Mouse (Mus musculus) kidney, embryonic 14.5 days (tissue): Measurements from ENCODE around the gene Ranbp9. TPM values are rescaled to one million over a fixed set of nuclear protein-coding genes. Genes with fewer than 3 reads are reported as not detected.
A peak's percentile ranks its signal among the peaks of the same experiment; 100 is the strongest.

Experiments used
- ATAC-seq: fragments of 200-750 bp; cut with Nextera tagmentation; 2 replicates; pipeline ENCODE4 v1.8.0; 2017; ENCODE audit warnings: moderate number of reproducible peaks, mild to moderate bottlenecking, moderate TSS enrichment, moderate library complexity; ENCODE audit not compliant: low FRiP score, low TSS enrichment
- H3K27ac ChIP-seq: fragments of 300-500 bp; sonication (generic); 2 replicates; pipeline ENCODE4 v1.5.1; 2014; ENCODE audit warnings: low read depth, mild to moderate bottlenecking, low read length, moderate library complexity, mixed read lengths
- H3K27me3 ChIP-seq: fragments of 300-500 bp; sonication (generic); 2 replicates; pipeline ENCODE4 v1.6.1; 2014; ENCODE audit warnings: mild to moderate bottlenecking, low read length; ENCODE audit not compliant: control insufficient read depth, insufficient read depth
- H3K36me3 ChIP-seq: fragments of 300-500 bp; sonication (generic); 2 replicates; pipeline ENCODE4 v1.6.1; 2014; ENCODE audit warnings: low read length, mixed read lengths; ENCODE audit not compliant: control insufficient read depth, insufficient read depth
- H3K4me1 ChIP-seq: fragments of 300-500 bp; sonication (generic); 2 replicates; pipeline ENCODE4 v1.6.1; 2014; ENCODE audit warnings: low read length, mixed read lengths; ENCODE audit not compliant: control insufficient read depth, insufficient read depth
- H3K4me2 ChIP-seq: fragments of 300-500 bp; sonication (generic); replicated peaks from 2 replicates; pipeline ENCODE4 v1.6.1; 2014; ENCODE audit warnings: low read depth, mild to moderate bottlenecking, low read length
- H3K4me3 ChIP-seq: fragments of 300-500 bp; sonication (generic); 2 replicates; pipeline ENCODE4 v1.5.1; 2014; ENCODE audit warnings: mild to moderate bottlenecking, low read length
- H3K9ac ChIP-seq: fragments of 300-500 bp; sonication (generic); 2 replicates; pipeline ENCODE4 v1.6.1; 2014; ENCODE audit warnings: low read depth, mild to moderate bottlenecking, low read length, moderate library complexity
- H3K9me3 ChIP-seq: fragments of 300-500 bp; sonication (generic); 2 replicates; pipeline ENCODE4 v1.6.1; 2016; ENCODE audit warnings: low read length; ENCODE audit not compliant: control insufficient read depth
- WGBS: fragments of 180-500 bp; shearing (Covaris S2); extraction: QIAGEN DNeasy Blood & Tissue Kit; methylation state at CpG from one replicate; pipeline ENCODE4 v1.1.7; 2014; 5-methylcytosine and 5-hydroxymethylcytosine counted together
- polyA plus RNA-seq: library from polyadenylated mRNA; unstranded; fragments of >200 nt; fragmentation: Nextera tagmentation; extraction: Ambion mirVana; gene quantifications from 2 replicates; pipeline ENCODE4 v1.2.1, GENCODE M21; 2014

Ranbp9 gene
- polyA plus RNA-seq, 1 experiment from 2014 or later: 15.1 TPM

- no peak overlapping the region for H3K27ac ChIP-seq
- peaks cover 14% of the 10 kb centered on the region; the same call in 1 of the 2 replicates for H3K36me3 ChIP-seq
- H3K4me2 ChIP-seq: no peak overlapping the region
- H3K9ac ChIP-seq: no peak overlapping the region
- H3K9me3 ChIP-seq: no peaks in the 10 kb centered on the region
- no peak for ATAC-seq
- no peaks in the 10 kb centered on the region for H3K27me3 ChIP-seq
- 89% methylated on average over 10 of the region's 10 CpGs for WGBS
- H3K4me3 ChIP-seq: no peak overlapping the region
- no peaks in the 10 kb centered on the region for H3K4me1 ChIP-seq
Measured at GRCm38 (mm10) chr13:43374205-43374604, 106.9 kb downstream of the Ranbp9 start.

- H3K9ac ChIP-seq: no peak overlapping the region
- H3K4me2 ChIP-seq: no peak overlapping the region
- peaks cover 14% of the 10 kb centered on the region; the same call in 1 of the 2 replicates for H3K36me3 ChIP-seq
- H3K27ac ChIP-seq: no peak overlapping the region
- no peaks in the 10 kb centered on the region for H3K9me3 ChIP-seq
- H3K4me3 ChIP-seq: no peak overlapping the region
- no peak for ATAC-seq
- 92% methylated on average over 1 of the region's 1 CpGs for WGBS
- H3K27me3 ChIP-seq: no peaks in the 10 kb centered on the region
- no peaks in the 10 kb centered on the region for H3K4me1 ChIP-seq
Measured at GRCm38 (mm10) chr13:43372892-43373291, 108.2 kb downstream of the Ranbp9 start.

GRCm38 (mm10) chr13:43370063-43370462 is 111.0 kb downstream of the Ranbp9 start:
- H3K9ac ChIP-seq: no peak overlapping the region
- 76% methylated on average over 6 of the region's 6 CpGs for WGBS
- H3K4me3 ChIP-seq: no peak overlapping the region
- no peak for ATAC-seq
- no peak overlapping the region for H3K4me2 ChIP-seq
- peaks cover 11% of the 10 kb centered on the region; the same call in 1 of the 2 replicates for H3K36me3 ChIP-seq
- no peaks in the 10 kb centered on the region for H3K27me3 ChIP-seq
- H3K4me1 ChIP-seq: peaks cover 6% of the 10 kb centered on the region; the same call in 1 of the 2 replicates
- no peak overlapping the region for H3K27ac ChIP-seq
- H3K9me3 ChIP-seq: no peaks in the 10 kb centered on the region

GRCm38 (mm10) chr13:43365825-43366184 is 115.3 kb downstream of the Ranbp9 start:
- Histone ChIP-seq H3K4me1 (peaks cover 6% of the 10 kb centered on the region; the same call in 1 of the 2 replicates), H3K36me3 (no peaks in the 10 kb centered on the region; the same call in 1 of the 2 replicates), H3K4me2 (peak overlapping the region; percentile 84), H3K9ac (peak overlapping the region; percentile 75), H3K9me3 (no peaks in the 10 kb centered on the region), H3K27ac (peak overlapping the region; percentile 55; the same call in 1 of the 2 replicates), H3K27me3 (no peaks in the 10 kb centered on the region), H3K4me3 (peak overlapping the region; percentile 56)
- ATAC-seq: peak; percentile 50
- WGBS: 7% methylated on average over 11 of the region's 11 CpGs

- peak; percentile 96 for ATAC-seq
- 16% methylated on average over 42 of the region's 42 CpGs for WGBS
- Histone ChIP-seq H3K9ac (peak within 1 kb of the TSS; percentile 75), H3K9me3 (no peaks in the 10 kb centered on the region), H3K4me1 (peaks cover 6% of the 10 kb centered on the region; the same call in 1 of the 2 replicates), H3K27ac (peak within 1 kb of the TSS; percentile 55; the same call in 1 of the 2 replicates), H3K4me2 (peak within 1 kb of the TSS; percentile 84), H3K27me3 (no peaks in the 10 kb centered on the region), H3K4me3 (peak within 1 kb of the TSS; percentile 56), H3K36me3 (no peaks in the 10 kb centered on the region)
Measured at GRCm38 (mm10) chr13:43364985-43365824, 115.9 kb downstream of the Ranbp9 start, which contains the start of gene Sirt5. Sirt5 (plus strand) TSS chr13:43365496.

GRCm38 (mm10) chr13:43362353-43362752 is 118.7 kb downstream of the Ranbp9 start:
- Histone ChIP-seq H3K4me3 (no peak overlapping the region), H3K4me2 (no peak overlapping the region), H3K36me3 (no peaks in the 10 kb centered on the region), H3K9me3 (no peaks in the 10 kb centered on the region), H3K27me3 (no peaks in the 10 kb centered on the region), H3K27ac (no peak overlapping the region), H3K4me1 (peaks cover 6% of the 10 kb centered on the region; the same call in 1 of the 2 replicates), H3K9ac (no peak overlapping the region)
- WGBS: 76% methylated on average over 9 of the region's 9 CpGs
- no peak for ATAC-seq

GRCm38 (mm10) chr13:43360534-43360933 is 120.5 kb downstream of the Ranbp9 start:
- WGBS: 72% methylated on average over 6 of the region's 6 CpGs
- no peak for ATAC-seq

GRCm38 (mm10) chr13:43356346-43357125 is 124.5 kb downstream of the Ranbp9 start:
- H3K27me3 ChIP-seq: no peaks in the 10 kb centered on the region
- H3K9me3 ChIP-seq: no peaks in the 10 kb centered on the region
- 84% methylated on average over 14 of the region's 14 CpGs for WGBS
- H3K9ac ChIP-seq: no peak overlapping the region
- H3K4me3 ChIP-seq: no peak overlapping the region
- H3K4me2 ChIP-seq: no peak overlapping the region
- H3K36me3 ChIP-seq: no peaks in the 10 kb centered on the region
- no peak for ATAC-seq
- H3K4me1 ChIP-seq: no peaks in the 10 kb centered on the region
- no peak overlapping the region for H3K27ac ChIP-seq

More at GRCm38 (mm10) chr13:43360534-43360933, 120.5 kb downstream of the Ranbp9 start:
- peaks cover 3% of the 10 kb centered on the region; the same call in 1 of the 2 replicates for H3K4me1 ChIP-seq
- no peaks in the 10 kb centered on the region for H3K27me3 ChIP-seq
- no peak overlapping the region for H3K27ac ChIP-seq
- H3K4me2 ChIP-seq: no peak overlapping the region
- H3K4me3 ChIP-seq: no peak overlapping the region
- no peak overlapping the region for H3K9ac ChIP-seq
- H3K9me3 ChIP-seq: no peaks in the 10 kb centered on the region
- no peaks in the 10 kb centered on the region for H3K36me3 ChIP-seq
